Mouse (Mus musculus) lung, embryonic 16.5 days (tissue): ENCODE data around the gene Fbln5. TPM values are rescaled to one million over a fixed set of nuclear protein-coding genes. Genes with fewer than 3 reads are reported as not detected.

Source experiments
- ATAC-seq: fragments of 200-750 bp; cut with Nextera tagmentation; 2 replicates; pipeline ENCODE4 v1.8.0; 2017; ENCODE audit warnings: low read depth, mild to moderate bottlenecking, moderate library complexity
- H3K27ac ChIP-seq: fragments of 300-500 bp; sonication (generic); 2 replicates; pipeline ENCODE4 v1.5.1; 2014; ENCODE audit warnings: mild to moderate bottlenecking, control low read depth, low read length
- H3K27me3 ChIP-seq: fragments of 300-500 bp; sonication (generic); 2 replicates; pipeline ENCODE4 v1.6.1; 2014; ENCODE audit warnings: low read depth, low read length, mixed read lengths; ENCODE audit not compliant: control insufficient read depth, insufficient read depth
- H3K36me3 ChIP-seq: fragments of 300-500 bp; sonication (generic); 2 replicates; pipeline ENCODE4 v1.6.1; 2014; ENCODE audit warnings: low read length; ENCODE audit not compliant: control insufficient read depth, insufficient read depth
- H3K4me1 ChIP-seq: fragments of 300-500 bp; sonication (generic); replicated peaks from 2 replicates; pipeline ENCODE4 v1.6.1; 2014; ENCODE audit warnings: low read length, mixed read lengths; ENCODE audit not compliant: control insufficient read depth, insufficient read depth
- H3K4me2 ChIP-seq: fragments of 300-500 bp; sonication (generic); 2 replicates; pipeline ENCODE4 v1.6.1; 2014; ENCODE audit warnings: low read depth, low read length, control low read depth
- H3K4me3 ChIP-seq: fragments of 300-500 bp; sonication (generic); 2 replicates; pipeline ENCODE4 v1.5.1; 2014; ENCODE audit warnings: mild to moderate bottlenecking, low read length, control low read depth
- H3K9ac ChIP-seq: fragments of 300-500 bp; sonication (generic); 2 replicates; pipeline ENCODE4 v1.6.1; 2014; ENCODE audit warnings: low read length, control low read depth
- H3K9me3 ChIP-seq: fragments of 300-500 bp; sonication (generic); 2 replicates; pipeline ENCODE4 v1.6.1; 2016; ENCODE audit warnings: low read length; ENCODE audit not compliant: control insufficient read depth
- WGBS: fragments of 180-500 bp; shearing (Covaris S2); extraction: QIAGEN DNeasy Blood & Tissue Kit; methylation state at CpG from one replicate; pipeline ENCODE4 v1.1.7; 2014; 5-methylcytosine and 5-hydroxymethylcytosine counted together
- polyA plus RNA-seq: library from polyadenylated mRNA; unstranded; fragments of >200 nt; fragmentation: Nextera tagmentation; extraction: Ambion mirVana; gene quantifications from 2 replicates; pipeline ENCODE4 v1.2.1, GENCODE M21; 2015

The Fbln5 gene
- polyA plus RNA-seq, 1 experiment from 2014 or later: 180 TPM

- H3K27ac ChIP-seq: no peak overlapping the region
- WGBS: 48% methylated on average over 7 of the region's 7 CpGs
Measured at GRCm38 (mm10) chr12:101798189-101798922, 20.5 kb downstream of the Fbln5 start.

GRCm38 (mm10) chr12:101794458-101794857 lies 24.4 kb downstream of the Fbln5 start:
- H3K27me3 ChIP-seq: no peaks in the 10 kb centered on the region
- no peaks in the 10 kb centered on the region for H3K9me3 ChIP-seq
- H3K4me1 ChIP-seq: no peaks in the 10 kb centered on the region
- H3K27ac ChIP-seq: no peak overlapping the region
- H3K4me2 ChIP-seq: no peak overlapping the region
- 69% methylated on average over 3 of the region's 3 CpGs for WGBS
- no peaks in the 10 kb centered on the region for H3K36me3 ChIP-seq
- H3K4me3 ChIP-seq: no peak overlapping the region
- ATAC-seq: 0 out of 2 replicates have a peak, but pooled peaks have one; percentile 24
- H3K9ac ChIP-seq: no peak overlapping the region

More at GRCm38 (mm10) chr12:101798189-101798922, 20.5 kb downstream of the Fbln5 start:
- H3K4me1 ChIP-seq: no peaks in the 10 kb centered on the region
- H3K4me2 ChIP-seq: no peak overlapping the region
- H3K36me3 ChIP-seq: no peaks in the 10 kb centered on the region
- H3K9me3 ChIP-seq: no peaks in the 10 kb centered on the region
- H3K4me3 ChIP-seq: no peak overlapping the region
- H3K9ac ChIP-seq: no peak overlapping the region
- ATAC-seq: peak; percentile 45; the same call in 1 of the 2 replicates
- H3K27me3 ChIP-seq: no peaks in the 10 kb centered on the region

- H3K4me1 ChIP-seq: no peaks in the 10 kb centered on the region
- 0 out of 2 replicates have a peak, but pooled peaks have one; percentile 26 for ATAC-seq
- 56% methylated on average over 5 of the region's 5 CpGs for WGBS
- no peak overlapping the region for H3K27ac ChIP-seq
- no peaks in the 10 kb centered on the region for H3K36me3 ChIP-seq
- H3K27me3 ChIP-seq: no peaks in the 10 kb centered on the region
- H3K4me3 ChIP-seq: no peak overlapping the region
- H3K9me3 ChIP-seq: no peaks in the 10 kb centered on the region
- no peak overlapping the region for H3K9ac ChIP-seq
- no peak overlapping the region for H3K4me2 ChIP-seq
Measured at GRCm38 (mm10) chr12:101793221-101793621, 25.6 kb downstream of the Fbln5 start.

GRCm38 (mm10) chr12:101792684-101793083 lies 26.2 kb downstream of the Fbln5 start:
- H3K4me1 ChIP-seq: no peaks in the 10 kb centered on the region
- no peaks in the 10 kb centered on the region for H3K27me3 ChIP-seq
- H3K27ac ChIP-seq: no peak overlapping the region
- H3K36me3 ChIP-seq: no peaks in the 10 kb centered on the region
- H3K4me3 ChIP-seq: no peak overlapping the region
- WGBS: 87% methylated on average over 4 of the region's 4 CpGs
- H3K9me3 ChIP-seq: no peaks in the 10 kb centered on the region
- no peak overlapping the region for H3K9ac ChIP-seq
- ATAC-seq: no peak
- no peak overlapping the region for H3K4me2 ChIP-seq

- Histone ChIP-seq H3K4me1 (no peaks in the 10 kb centered on the region), H3K9me3 (no peaks in the 10 kb centered on the region), H3K27ac (no peak overlapping the region), H3K27me3 (no peaks in the 10 kb centered on the region), H3K36me3 (no peaks in the 10 kb centered on the region; the same call in 1 of the 2 replicates), H3K4me3 (no peak overlapping the region), H3K4me2 (no peak overlapping the region), H3K9ac (no peak overlapping the region)
- ATAC-seq: no peak
- 86% methylated on average over 3 of the region's 3 CpGs for WGBS
Measured at GRCm38 (mm10) chr12:101789767-101790166, 29.1 kb downstream of the Fbln5 start.

GRCm38 (mm10) chr12:101789250-101789649 lies 29.6 kb downstream of the Fbln5 start:
- H3K9ac ChIP-seq: no peak overlapping the region
- no peaks in the 10 kb centered on the region for H3K27me3 ChIP-seq
- no peak for ATAC-seq
- H3K9me3 ChIP-seq: no peaks in the 10 kb centered on the region
- no peak overlapping the region for H3K4me3 ChIP-seq
- H3K27ac ChIP-seq: no peak overlapping the region
- no peaks in the 10 kb centered on the region for H3K4me1 ChIP-seq
- H3K4me2 ChIP-seq: no peak overlapping the region
- WGBS: 64% methylated on average over 3 of the region's 3 CpGs
- no peaks in the 10 kb centered on the region; the same call in 1 of the 2 replicates for H3K36me3 ChIP-seq

GRCm38 (mm10) chr12:101782787-101783186 lies 36.1 kb downstream of the Fbln5 start:
- 43% methylated on average over 2 of the region's 2 CpGs for WGBS
- H3K9me3 ChIP-seq: no peaks in the 10 kb centered on the region
- peak; percentile 52; the same call in 1 of the 2 replicates for ATAC-seq

GRCm38 (mm10) chr12:101780915-101781314 lies 37.9 kb downstream of the Fbln5 start:
- no peak overlapping the region for H3K27ac ChIP-seq
- H3K9ac ChIP-seq: no peak overlapping the region
- ATAC-seq: no peak
- no peaks in the 10 kb centered on the region for H3K9me3 ChIP-seq
- no peaks in the 10 kb centered on the region; the same call in 1 of the 2 replicates for H3K36me3 ChIP-seq
- H3K4me1 ChIP-seq: peaks cover 17% of the 10 kb centered on the region
- H3K4me3 ChIP-seq: no peak overlapping the region
- no peak overlapping the region for H3K4me2 ChIP-seq
- H3K27me3 ChIP-seq: no peaks in the 10 kb centered on the region
- WGBS: 56% methylated on average over 5 of the region's 5 CpGs

More at GRCm38 (mm10) chr12:101782787-101783186, 36.1 kb downstream of the Fbln5 start:
- Histone ChIP-seq H3K4me3 (no peak overlapping the region), H3K4me1 (peaks cover 12% of the 10 kb centered on the region), H3K9ac (no peak overlapping the region), H3K27me3 (no peaks in the 10 kb centered on the region), H3K4me2 (no peak overlapping the region), H3K27ac (no peak overlapping the region), H3K36me3 (no peaks in the 10 kb centered on the region; the same call in 1 of the 2 replicates)

GRCm38 (mm10) chr12:101777613-101778325 lies 41.1 kb downstream of the Fbln5 start:
- H3K27ac ChIP-seq: peak overlapping the region; percentile 88
- H3K9ac ChIP-seq: no peak overlapping the region
- ATAC-seq: peak; percentile 67
- no peak overlapping the region for H3K4me2 ChIP-seq
- no peaks in the 10 kb centered on the region for H3K36me3 ChIP-seq
- peaks cover 23% of the 10 kb centered on the region for H3K4me1 ChIP-seq
- H3K4me3 ChIP-seq: no peak overlapping the region
- no peaks in the 10 kb centered on the region for H3K9me3 ChIP-seq
- no peaks in the 10 kb centered on the region for H3K27me3 ChIP-seq
- 41% methylated on average over 9 of the region's 9 CpGs for WGBS
